Mouse (Mus musculus) adrenal gland, adult 18-20 months (tissue): ENCODE measurements around the gene Fga. TPM values are rescaled to one million over a fixed set of nuclear protein-coding genes. Genes with fewer than 3 reads are reported as not detected.
A peak's percentile ranks its signal among the peaks of the same experiment; 100 is the strongest.

Source experiments
- DNase-seq, 2 experiments: peaks; one replicate each; pipeline ENCODE4 v3.0.0; 2021 to 2022; ENCODE audit warnings: low spot score in 2 of 2
- long read RNA-seq, 2 experiments: library from polyadenylated mRNA; stranded (forward); transcript quantifications; one replicate each; pipeline ENCODE4 v2.0.0; 2021
- total RNA-seq, 2 experiments: library from RNA; stranded (reverse); gene quantifications; 1 replicate in 1 of 2; 2 replicates in 1 of 2; pipeline ENCODE4 v1.2.3; 2021

The Fga gene
- 1 to 10 TPM in 1 of 2 experiments, not detected in 1; 1.4 TPM for total RNA-seq
- long read RNA-seq, experiment 1: 0 reads
- long read RNA-seq, experiment 2, partial matches to known transcripts: 0 of 2 reads
- long read RNA-seq, experiment 2, other reads (novel, unspliced or antisense): 0 of 2 reads

GRCm38 (mm10) chr3:83025475-83026301 lies at the start of gene Fga:
TSS of gene Fga (plus strand) at chr3:83026076.
- DNase-seq: no peak

DNA sequence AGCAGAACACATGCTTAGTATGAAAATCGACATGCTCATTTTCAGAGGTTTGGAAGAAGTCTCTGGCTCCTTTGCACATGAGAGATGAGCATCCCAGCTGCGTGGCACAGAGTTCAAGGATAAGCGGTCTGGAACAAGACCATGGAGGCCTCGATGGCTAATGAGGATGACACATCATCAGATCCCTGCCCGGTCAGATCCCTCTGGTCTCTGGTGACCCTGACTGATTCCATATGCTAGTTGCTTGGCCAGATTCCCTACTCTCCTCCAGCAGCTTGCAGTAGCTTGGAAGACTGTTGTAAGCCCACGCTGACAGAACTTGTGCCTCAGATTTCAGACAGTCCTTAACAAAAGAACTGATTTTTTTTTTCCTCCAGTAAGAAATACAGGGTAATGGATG lies 45.1 kb upstream of the Fga start:
- no peak for DNase-seq

GRCm38 (mm10) chr3:82981861-82982260 lies 44.0 kb upstream of the Fga start:
- no peak for DNase-seq

GRCm38 (mm10) chr3:82984840-82985239 lies 41.0 kb upstream of the Fga start:
- DNase-seq: no peak

GRCm38 (mm10) chr3:82991963-82992362 lies 33.9 kb upstream of the Fga start:
- DNase-seq: no peak

DNA sequence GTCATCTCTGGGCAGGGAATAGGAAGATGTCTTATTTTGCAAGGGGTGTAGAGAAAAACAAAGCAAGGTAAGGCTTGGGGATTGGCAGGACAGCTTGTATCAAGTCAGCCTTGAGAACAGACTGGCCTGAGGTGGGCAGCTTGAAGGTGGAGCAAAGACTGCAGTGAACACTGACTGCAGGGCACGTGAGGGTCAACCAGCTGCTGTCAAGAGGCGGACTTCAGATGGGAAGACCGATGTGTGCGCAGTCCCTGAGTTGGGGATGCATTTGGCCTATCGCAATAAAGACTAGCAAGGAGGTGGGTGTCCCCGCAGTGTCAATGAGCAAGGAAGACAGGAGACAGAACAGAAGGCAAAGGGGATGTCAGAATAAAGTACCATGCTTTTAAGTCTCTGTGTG lies 32.9 kb upstream of the Fga start:
- DNase-seq: no peak

DNA sequence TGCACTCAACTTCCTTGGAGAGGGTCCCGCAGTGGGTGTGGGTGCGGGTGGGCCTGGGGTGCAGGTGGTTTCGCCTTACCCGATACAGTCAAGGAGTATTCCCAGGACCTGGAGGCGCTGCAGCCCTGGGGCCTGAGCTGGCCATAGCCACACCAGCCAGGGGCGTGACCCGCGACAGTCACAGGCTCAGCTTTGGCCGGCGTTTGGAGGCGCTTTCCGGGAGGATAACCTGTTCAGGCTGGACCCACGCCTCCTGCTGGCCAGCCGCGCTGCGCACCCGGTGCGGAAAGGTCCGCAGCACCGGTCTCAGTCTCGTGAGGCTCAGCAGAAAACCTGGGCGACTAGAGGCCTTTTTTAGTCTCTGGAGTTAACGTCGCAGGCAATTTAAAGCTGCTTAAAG lies 30.5 kb upstream of the Fga start:
- peak; percentile 29 to 30 for DNase-seq

DNA sequence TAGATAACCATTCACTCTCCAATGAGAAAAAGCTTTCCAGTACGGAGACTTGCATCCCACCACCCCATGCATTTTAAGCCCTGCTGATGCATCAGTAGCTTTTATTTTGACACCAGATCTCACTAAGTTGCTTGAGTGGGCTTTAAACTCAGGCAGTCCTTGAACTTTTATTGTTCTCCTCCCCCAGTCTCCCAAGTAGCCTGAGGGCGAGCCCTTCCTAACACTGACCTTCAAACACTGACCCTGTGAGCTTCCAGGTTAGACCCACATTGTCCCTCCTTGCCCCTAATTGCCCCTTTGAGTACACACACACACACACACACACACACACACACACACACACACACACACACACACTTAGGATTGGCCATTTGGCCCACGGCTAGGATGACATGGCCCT lies 29.2 kb upstream of the Fga start:
- no peak for DNase-seq

DNA sequence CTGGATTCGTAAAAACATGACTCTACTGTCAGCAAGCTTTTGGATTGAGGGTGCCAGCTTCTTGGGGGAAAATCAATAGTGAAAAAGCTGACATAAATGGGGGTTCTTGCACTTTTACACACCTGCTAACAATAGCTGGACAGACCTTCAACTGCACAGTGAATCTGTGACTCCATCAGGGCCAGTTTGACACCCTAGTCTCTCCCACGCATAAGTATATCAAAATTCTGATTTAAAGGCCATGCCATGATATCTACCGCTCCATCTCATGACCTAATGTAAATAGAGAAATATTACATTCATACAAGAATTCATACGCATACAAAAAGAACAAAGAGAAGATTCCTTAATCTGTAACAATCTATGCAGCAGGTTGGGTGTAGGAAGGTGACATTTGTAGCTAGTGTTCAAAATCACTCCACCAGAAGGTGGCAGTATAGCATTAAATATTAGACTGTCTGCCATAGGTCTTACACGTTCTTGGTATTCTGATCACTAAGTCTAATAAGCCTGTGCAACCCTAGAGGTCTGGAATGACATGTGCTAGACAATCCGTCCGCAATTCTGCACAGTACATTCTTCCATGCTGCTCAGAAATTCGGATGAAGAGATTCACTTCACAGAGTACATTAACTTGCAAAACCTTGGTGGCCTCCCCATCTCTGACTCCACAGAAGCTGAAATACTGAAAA lies 27.0 kb upstream of the Fga start:
- peak in 1 of 2 experiments; percentile 18 for DNase-seq

DNA sequence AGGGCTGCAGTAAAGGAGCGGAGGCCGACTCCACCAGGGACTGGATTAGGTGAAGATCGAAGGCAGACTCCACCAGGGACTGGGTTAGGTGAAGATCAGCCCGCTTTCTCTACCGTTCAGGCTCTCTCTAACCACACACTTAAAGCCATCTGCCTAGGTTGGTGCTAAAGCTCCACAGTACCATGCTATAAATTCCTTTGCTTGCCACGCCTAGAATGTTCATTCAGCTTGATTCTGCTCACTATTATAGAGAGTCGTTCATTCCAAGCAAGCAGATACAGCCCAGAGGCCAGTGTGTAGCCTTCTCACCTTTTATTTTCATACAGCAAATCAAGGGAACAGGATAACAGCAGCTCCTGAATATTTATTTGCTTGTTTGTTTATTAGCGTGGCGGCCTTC lies 25.9 kb upstream of the Fga start:
- no peak for DNase-seq

- peak; percentile 12 to 35 for DNase-seq
Observed at GRCm38 (mm10) chr3:83002191-83002590, 23.7 kb upstream of the Fga start.

GRCm38 (mm10) chr3:83003068-83003467 lies 22.8 kb upstream of the Fga start:
- DNase-seq: no peak

- DNase-seq: no peak
Observed at GRCm38 (mm10) chr3:83004801-83005200, 21.1 kb upstream of the Fga start.

DNA sequence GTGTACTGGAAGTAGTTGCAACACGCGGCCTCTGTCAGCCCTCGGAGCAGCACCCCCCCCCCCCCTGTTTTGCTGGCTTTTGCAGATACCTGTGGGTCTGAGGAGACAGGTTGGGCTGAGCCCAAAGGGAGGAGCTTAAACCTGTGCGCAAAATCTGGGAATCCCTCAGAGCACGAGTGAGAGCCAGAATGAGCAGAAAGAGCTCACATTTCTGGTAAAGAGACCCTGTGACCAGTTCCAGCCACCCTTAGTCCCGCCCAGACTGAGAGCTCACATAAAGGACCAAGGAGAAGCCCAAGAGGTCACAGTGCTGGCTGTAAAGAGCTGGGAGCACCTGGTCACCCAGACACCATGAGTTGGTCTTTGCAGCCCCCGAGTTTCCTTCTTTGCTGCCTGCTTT lies 18.3 kb upstream of the Fga start, which contains the start of gene Fgg:
Gene Fgg (plus strand): TSS at position 168 of the 400 bp plus-strand sequence.
- DNase-seq: no peak

- no peak for DNase-seq
Observed at GRCm38 (mm10) chr3:83010291-83010690, 15.6 kb upstream of the Fga start.

DNA sequence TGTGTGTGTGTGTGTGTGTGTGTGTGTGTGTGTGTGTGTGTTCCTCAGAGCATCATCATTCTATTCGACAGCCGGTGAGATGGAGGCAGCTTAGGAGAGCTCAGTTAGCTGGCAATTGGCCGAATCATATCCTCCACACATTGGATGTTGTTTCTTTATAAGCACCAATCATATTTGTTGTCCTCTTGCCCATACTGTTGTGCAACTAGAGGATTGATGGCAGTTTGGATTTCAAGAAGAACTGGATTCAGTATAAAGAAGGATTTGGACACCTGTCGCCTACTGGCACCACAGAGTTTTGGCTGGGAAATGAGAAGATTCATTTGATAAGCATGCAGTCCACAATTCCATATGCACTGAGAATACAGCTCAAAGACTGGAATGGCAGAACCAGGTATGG lies 14.7 kb upstream of the Fga start:
- no peak for DNase-seq

DNA sequence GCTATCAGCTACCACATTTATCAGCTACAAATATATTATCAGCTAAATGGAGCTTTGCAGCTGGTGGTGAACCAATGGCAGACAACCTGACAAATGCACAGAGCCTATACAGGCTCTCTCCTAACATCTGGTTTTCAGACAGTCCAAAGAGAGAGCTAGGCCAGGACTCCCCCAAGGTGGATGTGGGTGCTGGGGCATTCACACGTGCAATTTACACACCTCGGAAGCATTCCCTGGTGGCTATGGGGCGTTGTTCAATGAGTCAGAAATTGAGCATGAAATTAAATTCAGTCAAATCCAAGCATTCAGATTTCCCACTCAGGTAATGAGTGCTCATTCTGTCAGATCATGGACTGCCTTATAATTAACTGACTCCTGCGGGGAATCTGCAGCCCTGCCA lies 14.3 kb upstream of the Fga start:
- no peak for DNase-seq

- DNase-seq: no peak
Observed at GRCm38 (mm10) chr3:83012636-83013035, 13.2 kb upstream of the Fga start.

- no peak for DNase-seq
Observed at GRCm38 (mm10) chr3:83013951-83014350, 11.9 kb upstream of the Fga start.

GRCm38 (mm10) chr3:83016236-83016635 lies 9.6 kb upstream of the Fga start:
- no peak for DNase-seq

- DNase-seq: no peak
Observed at GRCm38 (mm10) chr3:83020387-83020786, 5.5 kb upstream of the Fga start.

DNA sequence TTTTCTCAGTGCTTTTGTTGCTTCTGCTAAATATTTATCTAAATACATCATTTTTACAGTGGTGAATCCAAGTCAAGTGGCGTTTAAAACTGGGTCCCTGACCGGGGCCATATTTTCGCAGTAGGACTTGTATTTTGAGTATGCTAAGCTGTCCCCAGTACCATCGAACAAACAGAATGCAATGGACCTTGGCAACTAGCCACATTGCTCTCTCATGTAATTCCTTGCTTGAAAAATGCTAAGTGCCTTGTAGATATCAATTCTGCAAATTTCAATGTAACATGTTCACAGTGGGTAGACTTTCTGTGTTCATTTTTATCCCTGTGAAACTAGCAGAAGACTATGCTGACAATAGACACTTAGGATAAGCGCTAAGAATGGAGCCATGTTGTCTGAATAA lies 4.7 kb upstream of the Fga start:
- no peak for DNase-seq
